ENCODE assay signal across 8 mouse cellular contexts in the genomic region with DNA sequence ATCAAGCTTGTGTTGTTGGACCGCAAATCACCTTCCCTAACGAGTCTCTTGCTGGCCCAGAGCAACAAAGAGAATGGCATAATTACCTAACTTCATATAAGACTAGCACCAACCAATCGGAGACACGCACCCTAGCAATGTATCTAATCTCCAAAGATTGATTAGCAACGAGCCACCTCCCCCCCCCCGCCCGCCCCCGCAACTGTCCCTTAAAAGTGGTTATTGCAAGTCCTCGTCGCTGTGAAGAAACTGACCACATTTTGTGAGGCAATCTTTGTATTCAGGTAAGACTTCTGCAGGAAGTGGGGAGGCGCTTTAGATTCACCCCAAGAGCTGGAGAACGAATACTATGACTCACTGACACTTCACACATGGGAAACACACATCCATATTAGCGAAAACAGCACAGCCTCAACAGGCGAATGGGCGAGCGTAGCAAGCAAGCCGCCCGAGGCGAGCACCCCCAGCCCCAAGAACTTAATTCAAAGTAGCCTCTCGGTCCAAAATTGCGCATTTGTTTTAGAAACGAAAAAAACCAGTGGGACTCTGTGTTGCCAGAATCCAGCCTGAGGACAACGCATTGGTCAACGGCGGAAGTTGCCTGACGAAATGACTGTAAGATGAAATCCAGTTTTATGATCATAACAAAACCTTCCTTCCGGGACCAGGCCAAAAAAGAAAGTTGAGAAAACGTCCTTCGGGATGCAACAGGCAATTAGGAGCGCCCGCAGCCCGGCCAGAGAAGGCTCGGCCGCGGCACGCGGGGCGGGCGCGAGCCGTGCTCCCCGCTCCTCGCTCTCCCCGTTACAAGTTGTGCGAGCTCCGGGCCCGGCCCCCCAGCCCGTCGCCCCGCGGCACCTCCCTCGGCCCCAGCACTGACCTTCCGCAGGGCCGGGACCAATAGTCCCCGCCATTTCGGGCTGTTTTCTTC. TPM values are rescaled to one million over a fixed set of nuclear protein-coding genes. Genes with fewer than 3 reads are reported as not detected.
A peak's percentile ranks its signal among the peaks of the same experiment; 100 is the strongest.
DNase-seq lines count a peak whose midpoint lies in the region; ATAC-seq and TF ChIP-seq lines count a peak whose summit lies in the region.

No protein-coding gene starts in this region.

- peaks cover 6 to 24% of the 10 kb centered on the region in 2 experiments for H3K4me1 ChIP-seq in heart, embryonic 14.5 days (ENCODE audit: control insufficient read depth in 2 of 2, insufficient read depth in 2 of 2, low read length in 2 of 2)
- peaks cover 17% of the 10 kb centered on the region for H3K4me1 ChIP-seq in liver, postnatal 0 days (ENCODE audit: insufficient read depth)
- H3K4me1 ChIP-seq in neural tube, embryonic 11.5 days (ENCODE audit: control insufficient read depth, insufficient read depth, low read length), result peaks cover 4% of the 10 kb centered on the region; the same call in 1 of the 2 replicates

- H3K4me3 ChIP-seq in heart, embryonic 14.5 days (ENCODE audit: control insufficient read depth in 1 of 2, insufficient read depth in 1 of 2, low read depth in 1 of 2, low read length in 2 of 2), result peak overlapping the region; percentile 73 to 98
- peak overlapping the region; percentile 87 for H3K4me3 ChIP-seq in liver, postnatal 0 days (ENCODE audit: low read depth, low read length)
- H3K4me3 ChIP-seq in neural tube, embryonic 11.5 days (ENCODE audit: low read depth, low read length), result peak overlapping the region; percentile 73

- H3K27ac ChIP-seq in heart, embryonic 14.5 days (replicated peaks in 1 of 2; ENCODE audit: control insufficient read depth in 1 of 2, insufficient read depth in 1 of 2, low read depth in 2 of 2, low read length in 2 of 2), result peak overlapping the region; percentile 97 to 99
- H3K27ac ChIP-seq in liver, postnatal 0 days (ENCODE audit: low read depth), result peak overlapping the region; percentile 99
- H3K27ac ChIP-seq in neural tube, embryonic 11.5 days (ENCODE audit: low read depth, low read length), result peak overlapping the region; percentile 97

- H3K27me3 ChIP-seq in heart, embryonic 14.5 days (ENCODE audit: control insufficient read depth, insufficient read depth, low read length), result no peaks in the 10 kb centered on the region
- no peaks in the 10 kb centered on the region for H3K27me3 ChIP-seq in liver, postnatal 0 days (ENCODE audit: insufficient read depth, low read length)
- no peaks in the 10 kb centered on the region for H3K27me3 ChIP-seq in neural tube, embryonic 11.5 days (ENCODE audit: control insufficient read depth, insufficient read depth, low read length)

- H3K36me3 ChIP-seq in heart, embryonic 14.5 days (ENCODE audit: control insufficient read depth, insufficient read depth, low read length), result no peaks in the 10 kb centered on the region
- H3K36me3 ChIP-seq in liver, postnatal 0 days (replicated peaks; ENCODE audit: insufficient read depth, low read length), result no peaks in the 10 kb centered on the region
- H3K36me3 ChIP-seq in neural tube, embryonic 11.5 days (ENCODE audit: control insufficient read depth, insufficient read depth, low read length), result no peaks in the 10 kb centered on the region

- no peaks in the 10 kb centered on the region for H3K9me3 ChIP-seq in heart, embryonic 14.5 days (ENCODE audit: control insufficient read depth, low read length)
- H3K9me3 ChIP-seq in liver, postnatal 0 days (ENCODE audit: low read length), result no peaks in the 10 kb centered on the region
- H3K9me3 ChIP-seq in neural tube, embryonic 11.5 days (ENCODE audit: control insufficient read depth, low read length), result no peaks in the 10 kb centered on the region

- H3K4me2 ChIP-seq in heart, embryonic 14.5 days (ENCODE audit: low read length), result peak overlapping the region; percentile 79
- peak overlapping the region; percentile 74 for H3K4me2 ChIP-seq in liver, postnatal 0 days (ENCODE audit: low read depth, low read length)
- H3K4me2 ChIP-seq in neural tube, embryonic 11.5 days (ENCODE audit: low read depth), result peak overlapping the region; percentile 67

- TF ChIP-seq EP300 in liver, postnatal 0 days (IDR thresholded peaks at IDR 0.05; ENCODE audit: low read depth), result peak; percentile 21; the same call in 1 of the 2 replicates

- WGBS in heart, embryonic 14.5 days, result 1% methylated on average over 56 of the region's 56 CpGs
- WGBS in liver, postnatal 0 days (ENCODE audit: insufficient replicate concordance), result 1% methylated on average over 50 of the region's 56 CpGs
- under 1% methylated on average over 55 of the region's 56 CpGs for WGBS in neural tube, embryonic 11.5 days

- no peak for TF ChIP-seq CTCF in liver, postnatal 0 days (IDR thresholded peaks at IDR 0.05; ENCODE audit: low read depth)

- peak; percentile 89 for ATAC-seq in CD4-positive, CD25-positive, alpha-beta regulatory T cell, adult 4 months
- peak; percentile 32; the same call in 1 of the 2 replicates for ATAC-seq in erythroblast, adult 5-6 weeks (replicated peaks; ENCODE audit: low FRiP score, poor library complexity, severe bottlenecking)
- peak; percentile 36; the same call in 1 of the 2 replicates for ATAC-seq in heart, embryonic 14.5 days (ENCODE audit: insufficient number of reproducible peaks, insufficient read depth, low FRiP score, low read depth)
- peak; percentile 39 for ATAC-seq in liver, postnatal 0 days
- ATAC-seq in neural tube, embryonic 11.5 days (ENCODE audit: insufficient read depth, low FRiP score, low TSS enrichment), result no peak; the same call in none of the 2 replicates

- H3K9ac ChIP-seq in heart, embryonic 14.5 days (ENCODE audit: low read length), result peak overlapping the region; percentile 99
- peak overlapping the region; percentile 96 for H3K9ac ChIP-seq in liver, postnatal 0 days (replicated peaks)
- H3K9ac ChIP-seq in neural tube, embryonic 11.5 days (ENCODE audit: low read length), result peak overlapping the region; percentile 97

- DNase-seq in adrenal gland, postnatal 36 days, result peak; percentile 61 to 68
- peak; percentile 58 for DNase-seq in kidney, postnatal 10 days
- DNase-seq in liver, postnatal 0 days, result peak; percentile 65
- peak; percentile 59 for DNase-seq in neural tube, embryonic 11.5 days (ENCODE audit: low spot score)
- peak; percentile 46 for DNase-seq in testis, postnatal 14 days (ENCODE audit: low spot score)

RNA-seq across cellular contexts. Expression of gene Sos2, which starts 0.8 kb away (rescaled TPM):
- 10 to 100 TPM; 13.7 to 16.9 TPM for polyA plus RNA-seq in CD4-positive, CD25-positive, alpha-beta regulatory T cell, adult 4 months (2017; shearing (Covaris generic))
- 10 to 100 TPM; 41.7 to 46.9 TPM for total RNA-seq in adrenal gland, postnatal 36 days (2021)
- total RNA-seq in erythroblast, adult 5-6 weeks (2015; ENCODE audit: low replicate concordance), result 20.7 and 31.3 TPM in 2 replicates
- 13.5 and 14.3 TPM in 2 replicates for total RNA-seq in erythroblast, adult 5-6 weeks (2017; ENCODE audit: low replicate concordance)
- polyA plus RNA-seq in heart, embryonic 14.5 days (2014; fragmentation: Nextera tagmentation; extraction: Ambion mirVana), result 10.3 and 13.0 TPM in 2 replicates
- polyA plus RNA-seq in liver, postnatal 0 days (2015; fragmentation: Nextera tagmentation; extraction: Ambion mirVana), result 2.9 and 3.5 TPM in 2 replicates
- 10.1 and 14.5 TPM in 2 replicates for polyA plus RNA-seq in neural tube, embryonic 11.5 days (2014; fragmentation: Nextera tagmentation; extraction: Ambion mirVana)

RNA-seq across cellular contexts. Expression of gene L2hgdh, which starts 43.8 kb away (rescaled TPM):
- polyA plus RNA-seq in CD4-positive, CD25-positive, alpha-beta regulatory T cell, adult 4 months (2017; shearing (Covaris generic)), result 1 to 10 TPM; 3.1 TPM
- 10 to 100 TPM; 22.7 to 26.4 TPM for total RNA-seq in adrenal gland, postnatal 36 days (2021)
- total RNA-seq in erythroblast, adult 5-6 weeks (2015; ENCODE audit: low replicate concordance), result 2.3 and 7.7 TPM in 2 replicates
- total RNA-seq in erythroblast, adult 5-6 weeks (2017; ENCODE audit: low replicate concordance), result 3.3 and 3.9 TPM in 2 replicates
- polyA plus RNA-seq in heart, embryonic 14.5 days (2014; fragmentation: Nextera tagmentation; extraction: Ambion mirVana), result 13.8 and 15.9 TPM in 2 replicates
- polyA plus RNA-seq in liver, postnatal 0 days (2015; fragmentation: Nextera tagmentation; extraction: Ambion mirVana), result 10.4 and 10.5 TPM in 2 replicates
- 13.0 and 15.3 TPM in 2 replicates for polyA plus RNA-seq in neural tube, embryonic 11.5 days (2014; fragmentation: Nextera tagmentation; extraction: Ambion mirVana)

RNA-seq across cellular contexts. Expression of gene Atp5s, which starts 43.9 kb away (rescaled TPM):
- polyA plus RNA-seq in CD4-positive, CD25-positive, alpha-beta regulatory T cell, adult 4 months (2017; shearing (Covaris generic)), result 10 to 100 TPM; 17.1 to 17.2 TPM
- 10 to 100 TPM; 13.6 to 20.9 TPM for total RNA-seq in adrenal gland, postnatal 36 days (2021)
- 15.5 and 47.3 TPM in 2 replicates for total RNA-seq in erythroblast, adult 5-6 weeks (2015; ENCODE audit: low replicate concordance)
- 11.7 and 15.2 TPM in 2 replicates for total RNA-seq in erythroblast, adult 5-6 weeks (2017; ENCODE audit: low replicate concordance)
- 42.3 and 44.6 TPM in 2 replicates for polyA plus RNA-seq in heart, embryonic 14.5 days (2014; fragmentation: Nextera tagmentation; extraction: Ambion mirVana)
- 18.3 and 20.3 TPM in 2 replicates for polyA plus RNA-seq in liver, postnatal 0 days (2015; fragmentation: Nextera tagmentation; extraction: Ambion mirVana)
- polyA plus RNA-seq in neural tube, embryonic 11.5 days (2014; fragmentation: Nextera tagmentation; extraction: Ambion mirVana), result 21.1 and 24.0 TPM in 2 replicates
